Mouse (Mus musculus) E14TG2a.4 (cell line): ENCODE results near the gene Slc4a10.

Experiments used
- CTCF ChIP-seq: conservative IDR thresholded peaks from 2 replicates; pipeline ENCODE4 v1.5.1; 2014; ENCODE audit warnings: low read length
- NANOG ChIP-seq: IDR thresholded peaks from 2 replicates; pipeline ENCODE4 v1.6.1; 2014; ENCODE audit warnings: borderline replicate concordance, low read length, mixed read lengths
- POU5F1 ChIP-seq: IDR thresholded peaks from 2 replicates; pipeline ENCODE4 v1.6.1; 2014; ENCODE audit warnings: low read length, borderline replicate concordance

DNA sequence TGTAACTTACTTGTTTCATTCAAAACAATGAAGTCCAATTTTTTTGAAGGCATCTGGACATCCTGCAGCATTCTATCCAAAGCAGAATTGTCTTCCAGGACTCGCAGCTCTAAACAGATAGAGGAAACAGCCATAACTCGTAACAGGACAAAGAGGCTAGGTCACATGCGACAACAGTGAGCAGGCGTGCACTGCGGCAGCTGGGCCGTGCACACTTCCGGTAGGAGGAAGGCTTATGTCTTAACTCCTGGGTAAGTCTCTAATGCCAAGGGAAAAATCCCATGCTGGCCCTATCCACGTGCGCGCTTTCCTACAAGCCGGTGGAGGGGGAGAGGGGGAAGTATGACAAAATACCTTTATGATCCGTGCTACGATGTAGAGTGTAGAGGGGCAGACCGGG lies 310.3 kb downstream of the Slc4a10 start:
- TF ChIP-seq CTCF (no peak), POU5F1 (no peak), NANOG (no peak)
